Mouse (Mus musculus): ENCODE data around the gene Scly. TPM values are rescaled to one million over a fixed set of nuclear protein-coding genes. Genes with fewer than 3 reads are reported as not detected.
A peak's percentile ranks its signal among the peaks of the same experiment; 100 is the strongest.

Gene Scly
- total RNA-seq, 1 experiment: 12.0 TPM

DNA sequence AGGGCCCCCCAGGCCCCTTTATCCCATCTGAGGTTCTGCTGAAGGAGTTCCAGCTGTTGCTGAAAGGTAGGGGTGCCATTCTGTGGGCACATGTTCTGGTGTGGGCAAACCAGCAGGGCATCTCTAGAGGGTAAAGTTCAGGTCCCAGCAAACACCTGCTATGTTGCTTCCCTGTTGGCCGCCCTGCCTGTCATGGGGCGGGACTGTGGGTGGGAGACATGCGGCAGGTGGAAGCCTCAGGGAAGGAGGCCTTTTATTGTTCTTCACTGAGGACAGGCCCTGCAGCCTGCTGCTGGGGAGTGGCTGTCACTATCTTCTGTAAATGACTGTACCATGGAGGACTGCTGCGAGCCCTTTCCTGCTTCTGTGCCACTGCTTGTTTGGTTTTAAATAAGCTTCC lies 71.3 kb downstream of the Scly start:
- Histone ChIP-seq H3K27ac (ENCODE audit: insufficient read depth, low read depth, low read length, poor library complexity, severe bottlenecking) (no peak overlapping the region), H3K36me3 (ENCODE audit: control insufficient read depth, insufficient read depth, low read length, poor library complexity, severe bottlenecking) (peaks cover 30% of the 10 kb centered on the region), H3K4me1 (ENCODE audit: control insufficient read depth in 2 of 2, insufficient read depth in 2 of 2, low read length in 2 of 2, poor library complexity in 1 of 2) (peaks cover 2 to 5% of the 10 kb centered on the region in 2 experiments; a peak in 2 of 4 replicates), H3K9ac (ENCODE audit: insufficient read depth, low read depth, low read length, poor library complexity, severe bottlenecking) (no peak overlapping the region), H3K9me3 (ENCODE audit: control insufficient read depth, insufficient read depth, low read depth, low read length) (no peaks in the 10 kb centered on the region), H3K4me3 (ENCODE audit: insufficient read depth in 1 of 2, low read depth in 1 of 2, low read length in 2 of 2, poor library complexity in 1 of 2, severe bottlenecking in 1 of 2) (no peak overlapping the region)
- in situ Hi-C loops (cut with MboI; ENCODE audit: low sequenced_read_pairs in 2 of 2, unreplicated experiment in 2 of 2): no loop called here
- no peak for DNase-seq (ENCODE audit: low read depth, low spot score)
- TF ChIP-seq ZC3H11A (IDR thresholded peaks at IDR 0.05; ENCODE audit: borderline replicate concordance, low read depth, low read length): no peak
- TF ChIP-seq CHD2 (IDR thresholded peaks at IDR 0.05; ENCODE audit: low read depth, low read length): no peak
- TF ChIP-seq ZNF384 (IDR thresholded peaks at IDR 0.05; ENCODE audit: low read depth, low read length): no peak
- no peak for TF ChIP-seq HCFC1 (IDR thresholded peaks at IDR 0.05; ENCODE audit: borderline replicate concordance, insufficient read depth, low read length)
- TF ChIP-seq MAFK (IDR thresholded peaks at IDR 0.05; ENCODE audit: insufficient read depth, low read depth, low read length): no peak

DNA sequence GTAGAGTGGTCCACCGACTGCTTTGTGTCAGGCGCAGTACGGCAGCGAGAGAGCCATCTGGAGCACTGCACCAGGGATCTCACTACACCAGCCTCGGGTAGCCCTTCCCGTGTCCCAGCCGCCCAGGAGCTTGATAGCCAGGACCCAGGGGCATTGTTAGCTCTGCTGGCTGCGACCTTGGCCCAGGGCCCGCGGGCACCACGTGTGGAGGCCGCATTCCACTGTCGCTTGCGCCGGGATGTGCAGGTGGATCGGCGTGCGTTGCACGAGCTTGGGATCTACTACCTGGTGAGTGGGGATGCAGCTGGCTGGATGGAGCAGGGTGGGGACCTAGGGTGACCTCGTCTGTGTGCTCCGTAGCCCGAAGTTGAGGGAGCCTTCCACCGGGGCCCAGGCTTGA lies 71.9 kb downstream of the Scly start:
- no peak overlapping the region for H3K27ac ChIP-seq (ENCODE audit: insufficient read depth, low read depth, low read length, poor library complexity, severe bottlenecking)
- DNase-seq (ENCODE audit: low read depth, low spot score): no peak
- TF ChIP-seq MAFK (IDR thresholded peaks at IDR 0.05; ENCODE audit: insufficient read depth, low read depth, low read length): no peak
- no peak for TF ChIP-seq HCFC1 (IDR thresholded peaks at IDR 0.05; ENCODE audit: borderline replicate concordance, insufficient read depth, low read length)
- TF ChIP-seq ZC3H11A (IDR thresholded peaks at IDR 0.05; ENCODE audit: borderline replicate concordance, low read depth, low read length): no peak
- TF ChIP-seq CHD2 (IDR thresholded peaks at IDR 0.05; ENCODE audit: low read depth, low read length): no peak
- TF ChIP-seq ZNF384 (IDR thresholded peaks at IDR 0.05; ENCODE audit: low read depth, low read length): no peak
- no peak overlapping the region for H3K9ac ChIP-seq (ENCODE audit: insufficient read depth, low read depth, low read length, poor library complexity, severe bottlenecking)
- peaks cover 34% of the 10 kb centered on the region for H3K36me3 ChIP-seq (ENCODE audit: control insufficient read depth, insufficient read depth, low read length, poor library complexity, severe bottlenecking)
- in situ Hi-C loops (cut with MboI; ENCODE audit: low sequenced_read_pairs in 2 of 2, unreplicated experiment in 2 of 2): no loop called here
- H3K4me3 ChIP-seq (ENCODE audit: insufficient read depth in 1 of 2, low read depth in 1 of 2, low read length in 2 of 2, poor library complexity in 1 of 2, severe bottlenecking in 1 of 2): 0 out of 4 replicates have a peak overlapping the region, but pooled peaks of 1 of the 2 experiments have one; percentile 2
- H3K4me1 ChIP-seq (ENCODE audit: control insufficient read depth in 2 of 2, insufficient read depth in 2 of 2, low read length in 2 of 2, poor library complexity in 1 of 2): peaks cover 2 to 5% of the 10 kb centered on the region in 2 experiments; a peak in 2 of 4 replicates
- no peaks in the 10 kb centered on the region for H3K9me3 ChIP-seq (ENCODE audit: control insufficient read depth, insufficient read depth, low read depth, low read length)

Other genes with a start within 250 kb of the Scly start
- 2.6 and 3.6 TPM in 2 replicates for gene Rbm44, start 153.2 kb upstream of the Scly start, total RNA-seq (2012; rRNA removed)
- gene Ramp1, start 118.5 kb upstream of the Scly start, total RNA-seq (2012; rRNA removed): 0.21 and 0.40 TPM in 2 replicates
- gene Ube2f, start 48.0 kb upstream of the Scly start, total RNA-seq (2012; rRNA removed): 25.8 and 41.5 TPM in 2 replicates
- 0.40 and 0.48 TPM in 2 replicates for gene Espnl, start 23.7 kb downstream of the Scly start, total RNA-seq (2012; rRNA removed)
- 1.6 and 2.2 TPM in 2 replicates for gene Klhl30, start 52.7 kb downstream of the Scly start, total RNA-seq (2012; rRNA removed)
- gene Erfe, start 68.1 kb downstream of the Scly start, total RNA-seq (2012; rRNA removed): 5.8 and 6.3 TPM in 2 replicates
- 64.9 and 71.3 TPM in 2 replicates for gene Ilkap, start 100.5 kb downstream of the Scly start, total RNA-seq (2012; rRNA removed)
- 13.3 and 29.1 TPM in 2 replicates for gene Hes6, start 115.7 kb downstream of the Scly start, total RNA-seq (2012; rRNA removed)
- 0.42 and 0.58 TPM in 2 replicates for gene Per2, start 161.0 kb downstream of the Scly start, total RNA-seq (2012; rRNA removed)
- 7.9 and 9.2 TPM in 2 replicates for gene Traf3ip1, start 196.3 kb downstream of the Scly start, total RNA-seq (2012; rRNA removed)
- 10.3 and 12.2 TPM in 2 replicates for gene Asb1, start 242.2 kb downstream of the Scly start, total RNA-seq (2012; rRNA removed)